ENCODE assay signal across 9 mouse cellular contexts in genomic region chr9:63742887-63743660, GRCm38 (mm10). TPM values are rescaled to one million over a fixed set of nuclear protein-coding genes. Genes with fewer than 3 reads are reported as not detected.
DNase-seq lines count a peak whose midpoint lies in the region; ATAC-seq lines count a peak whose summit lies in the region.
"Had no signal": no experiment of that assay in that cellular context is flagged by ENCODE, and none has a peak within 500 bp of the region (broad histone marks: within the 10 kb centered on the region; RNA-seq: fewer than 3 reads in every experiment).

No protein-coding gene starts in this region.

- no peaks in the 10 kb centered on the region for H3K27me3 ChIP-seq in hindbrain, embryonic 10.5 days (ENCODE audit: insufficient read depth, poor library complexity, severe bottlenecking)
- no peaks in the 10 kb centered on the region for H3K27me3 ChIP-seq in hindbrain, embryonic 16.5 days (replicated peaks; ENCODE audit: control insufficient read depth, insufficient read depth, low read length)
- no peaks in the 10 kb centered on the region for H3K27me3 ChIP-seq in midbrain, embryonic 10.5 days (ENCODE audit: low read depth, poor library complexity, severe bottlenecking)
- H3K27me3 ChIP-seq in midbrain, embryonic 11.5 days (ENCODE audit: control insufficient read depth, insufficient read depth, low read length): no peaks in the 10 kb centered on the region
- H3K27me3 ChIP-seq in forebrain, embryonic 14.5 days (replicated peaks; ENCODE audit: control insufficient read depth, insufficient read depth, low read length): no peaks in the 10 kb centered on the region
- H3K27me3 ChIP-seq: neural tube, embryonic 12.5 days had no signal

- no peak for DNase-seq in hindbrain, embryonic 10.5 days (ENCODE audit: low spot score)
- no peak for DNase-seq in midbrain, embryonic 10.5 days (ENCODE audit: low spot score)
- no peak for DNase-seq in midbrain, embryonic 11.5 days (ENCODE audit: low spot score, missing footprints)
- peak; percentile 33 for DNase-seq in forebrain, embryonic 14.5 days (ENCODE audit: low spot score)
- peak; percentile 59 to 68 for DNase-seq in right cerebral cortex, postnatal 36 days (ENCODE audit: low spot score in 2 of 2)
- DNase-seq in MN1 (ENCODE audit: low spot score): no peak

- no peak overlapping the region; the same call in 1 of the 2 replicates for H3K9ac ChIP-seq in hindbrain, embryonic 16.5 days (ENCODE audit: low read depth, low read length)
- no peak overlapping the region for H3K9ac ChIP-seq in midbrain, embryonic 11.5 days (ENCODE audit: low read length)
- H3K9ac ChIP-seq in forebrain, embryonic 14.5 days (ENCODE audit: low read length): no peak overlapping the region
- H3K9ac ChIP-seq: neural tube, embryonic 12.5 days had no signal

- H3K27ac ChIP-seq in hindbrain, embryonic 10.5 days: peak overlapping the region; percentile 63; the same call in 1 of the 2 replicates
- no peak overlapping the region for H3K27ac ChIP-seq in hindbrain, embryonic 16.5 days (ENCODE audit: low read depth, low read length)
- peak overlapping the region; percentile 63 for H3K27ac ChIP-seq in midbrain, embryonic 10.5 days (replicated peaks)
- H3K27ac ChIP-seq in midbrain, embryonic 11.5 days (ENCODE audit: low read depth, low read length): no peak overlapping the region
- no peak overlapping the region for H3K27ac ChIP-seq in forebrain, embryonic 14.5 days (ENCODE audit: low read depth, low read length)
- H3K27ac ChIP-seq: neural tube, embryonic 12.5 days had no signal

- H3K4me2 ChIP-seq in hindbrain, embryonic 16.5 days (ENCODE audit: low read length): no peak overlapping the region
- no peak overlapping the region for H3K4me2 ChIP-seq in midbrain, embryonic 11.5 days
- H3K4me2 ChIP-seq in forebrain, embryonic 14.5 days (ENCODE audit: low read length): no peak overlapping the region
- H3K4me2 ChIP-seq: neural tube, embryonic 12.5 days had no signal

- no peak overlapping the region for H3K4me3 ChIP-seq in hindbrain, embryonic 10.5 days
- H3K4me3 ChIP-seq in hindbrain, embryonic 16.5 days (ENCODE audit: low read length): no peak overlapping the region
- H3K4me3 ChIP-seq in midbrain, embryonic 10.5 days: no peak overlapping the region
- no peak overlapping the region for H3K4me3 ChIP-seq in midbrain, embryonic 11.5 days (ENCODE audit: low read depth, low read length)
- no peak overlapping the region for H3K4me3 ChIP-seq in forebrain, embryonic 14.5 days (ENCODE audit: low read depth, low read length)
- H3K4me3 ChIP-seq: erythroblast, embryonic 14.5 days; neural tube, embryonic 12.5 days had no signal

- H3K9me3 ChIP-seq in hindbrain, embryonic 10.5 days: no peaks in the 10 kb centered on the region
- H3K9me3 ChIP-seq in hindbrain, embryonic 16.5 days (ENCODE audit: control insufficient read depth, low read length): no peaks in the 10 kb centered on the region
- H3K9me3 ChIP-seq in midbrain, embryonic 10.5 days (replicated peaks): no peaks in the 10 kb centered on the region
- no peaks in the 10 kb centered on the region for H3K9me3 ChIP-seq in midbrain, embryonic 11.5 days (ENCODE audit: control insufficient read depth, low read length)
- H3K9me3 ChIP-seq in forebrain, embryonic 14.5 days (replicated peaks; ENCODE audit: control insufficient read depth, low read length): no peaks in the 10 kb centered on the region
- H3K9me3 ChIP-seq: neural tube, embryonic 12.5 days had no signal

- peaks cover 90% of the 10 kb centered on the region for H3K4me1 ChIP-seq in hindbrain, embryonic 10.5 days (replicated peaks)
- H3K4me1 ChIP-seq in hindbrain, embryonic 16.5 days (ENCODE audit: control insufficient read depth, insufficient read depth, low read depth, low read length): peaks cover 26% of the 10 kb centered on the region
- H3K4me1 ChIP-seq in midbrain, embryonic 10.5 days: peaks cover 88% of the 10 kb centered on the region
- peaks cover 31% of the 10 kb centered on the region for H3K4me1 ChIP-seq in midbrain, embryonic 11.5 days (ENCODE audit: control insufficient read depth, insufficient read depth, low read length)
- peaks cover 5% of the 10 kb centered on the region; the same call in 1 of the 2 replicates for H3K4me1 ChIP-seq in forebrain, embryonic 14.5 days (ENCODE audit: control insufficient read depth, insufficient read depth, low read length)

- peaks cover 34% of the 10 kb centered on the region for H3K36me3 ChIP-seq in hindbrain, embryonic 10.5 days
- no peaks in the 10 kb centered on the region for H3K36me3 ChIP-seq in hindbrain, embryonic 16.5 days (ENCODE audit: control insufficient read depth, insufficient read depth, low read length)
- H3K36me3 ChIP-seq in midbrain, embryonic 10.5 days: peaks cover 30% of the 10 kb centered on the region
- no peaks in the 10 kb centered on the region for H3K36me3 ChIP-seq in midbrain, embryonic 11.5 days (ENCODE audit: control insufficient read depth, insufficient read depth, low read length)
- H3K36me3 ChIP-seq in forebrain, embryonic 14.5 days (ENCODE audit: control insufficient read depth, insufficient read depth, low read length): no peaks in the 10 kb centered on the region

- no peak for ATAC-seq in hindbrain, embryonic 16.5 days
- no peak for ATAC-seq in midbrain, embryonic 11.5 days (ENCODE audit: low FRiP score)
- ATAC-seq in forebrain, embryonic 14.5 days: no peak

- WGBS in hindbrain, embryonic 10.5 days: 55% methylated on average over 13 of the region's 13 CpGs
- 38% methylated on average over 13 of the region's 13 CpGs for WGBS in hindbrain, embryonic 16.5 days
- WGBS in midbrain, embryonic 10.5 days: 61% methylated on average over 13 of the region's 13 CpGs
- 47% methylated on average over 12 of the region's 13 CpGs for WGBS in midbrain, embryonic 11.5 days
- WGBS in forebrain, embryonic 14.5 days: 39% methylated on average over 13 of the region's 13 CpGs

RNA-seq across cellular contexts. Expression of gene Smad3, which starts 14.7 kb away (rescaled TPM):
- polyA plus RNA-seq in hindbrain, embryonic 10.5 days (2016; fragmentation: Nextera tagmentation; extraction: Ambion mirVana): 24.2 TPM in 2 replicates
- polyA plus RNA-seq in hindbrain, embryonic 16.5 days (2015; fragmentation: Nextera tagmentation; extraction: Ambion mirVana): 7.7 and 9.3 TPM in 2 replicates
- 21.7 and 22.5 TPM in 2 replicates for polyA plus RNA-seq in midbrain, embryonic 10.5 days (2016; fragmentation: Nextera tagmentation; extraction: Ambion mirVana)
- polyA plus RNA-seq in midbrain, embryonic 11.5 days (2014; fragmentation: Nextera tagmentation; extraction: Ambion mirVana): 16.5 and 16.8 TPM in 2 replicates
- 5.1 and 5.4 TPM in 2 replicates for polyA plus RNA-seq in forebrain, embryonic 14.5 days (2014; fragmentation: Nextera tagmentation; extraction: Ambion mirVana)

Comparison
In these comparisons a context has a peak if more than half of its experiments do, and no peak if none do; other contexts are left out.
1. H3K27ac ChIP-seq: peak in hindbrain, embryonic 10.5 days (single experiment) and midbrain, embryonic 10.5 days (single experiment); none in hindbrain, embryonic 16.5 days (single experiment), midbrain, embryonic 11.5 days (single experiment) and forebrain, embryonic 14.5 days (single experiment).
2. DNase-seq: peak in forebrain, embryonic 14.5 days (single experiment) and right cerebral cortex, postnatal 36 days (2 of 2); none in hindbrain, embryonic 10.5 days (single experiment), midbrain, embryonic 10.5 days (single experiment), midbrain, embryonic 11.5 days (single experiment) and MN1 (single experiment).